Mouse (Mus musculus) kidney, postnatal 4 days (tissue): ENCODE measurements at regions not wholly inside any gene's neighbourhood (a gene's known extent, or its start where the extent isn't known, plus 50 kb on each side); places are given as distances from the start of the nearest gene placed in this dataset.

ENCODE experiments used
- DNase-seq, 2 experiments: peaks; one replicate each; pipeline ENCODE4 v3.0.0; 2021; ENCODE audit warnings: mixed read lengths in 2 of 2

- no peak for DNase-seq
Measured at GRCm38 (mm10) chr2:169122887-169123286, 167.5 kb upstream of the Zfp64 start.

- DNase-seq = no peak
Measured at GRCm38 (mm10) chr2:169116841-169117240, 161.5 kb upstream of the Zfp64 start.

- DNase-seq = peak in 1 of 2 experiments; percentile 28
Measured at GRCm38 (mm10) chr2:169109044-169109443, 153.7 kb upstream of the Zfp64 start.

GRCm38 (mm10) chr2:169108037-169108436 is 152.7 kb upstream of the Zfp64 start:
- peak; percentile 75 for DNase-seq

GRCm38 (mm10) chr2:169101506-169102261 is 146.3 kb upstream of the Zfp64 start:
- DNase-seq = peak in 1 of 2 experiments; percentile 42

GRCm38 (mm10) chr2:169100516-169100915 is 145.1 kb upstream of the Zfp64 start:
- DNase-seq = peak in 1 of 2 experiments; percentile 37

- no peak for DNase-seq
Measured at GRCm38 (mm10) chr2:169099678-169100077, 144.3 kb upstream of the Zfp64 start.

- DNase-seq = peak; percentile 20 to 40
Measured at GRCm38 (mm10) chr2:169098591-169098990, 143.2 kb upstream of the Zfp64 start.

GRCm38 (mm10) chr2:169094011-169094754 is 138.8 kb upstream of the Zfp64 start:
- DNase-seq = no peak

- DNase-seq = no peak
Measured at GRCm38 (mm10) chr2:169090256-169090655, 134.9 kb upstream of the Zfp64 start.

- peak; percentile 29 to 44 for DNase-seq
Measured at GRCm38 (mm10) chr2:169088870-169089484, 133.6 kb upstream of the Zfp64 start.

- peak; percentile 25 for DNase-seq
Measured at GRCm38 (mm10) chr2:169088301-169088700, 132.9 kb upstream of the Zfp64 start.

- no peak for DNase-seq
Measured at GRCm38 (mm10) chr2:169071267-169071666, 115.9 kb upstream of the Zfp64 start.

GRCm38 (mm10) chr2:169065166-169065698 is 109.8 kb upstream of the Zfp64 start:
- no peak for DNase-seq

- peak; percentile 87 to 90 for DNase-seq
Measured at GRCm38 (mm10) chr2:169061520-169061919, 106.1 kb upstream of the Zfp64 start.

GRCm38 (mm10) chr2:169060495-169060894 is 105.1 kb upstream of the Zfp64 start:
- DNase-seq = peak; percentile 8 to 16

- no peak for DNase-seq
Measured at GRCm38 (mm10) chr2:169057831-169058230, 102.4 kb upstream of the Zfp64 start.

- no peak for DNase-seq
Measured at GRCm38 (mm10) chr2:169049947-169050346, 94.6 kb upstream of the Zfp64 start.

GRCm38 (mm10) chr2:169041748-169042147 is 86.4 kb upstream of the Zfp64 start:
- DNase-seq = no peak

GRCm38 (mm10) chr2:169037975-169038374 is 82.6 kb upstream of the Zfp64 start:
- DNase-seq = no peak

- DNase-seq = no peak
Measured at GRCm38 (mm10) chr2:169037519-169037918, 82.1 kb upstream of the Zfp64 start.

GRCm38 (mm10) chr2:169035315-169035714 is 79.9 kb upstream of the Zfp64 start:
- peak; percentile 54 for DNase-seq

- no peak for DNase-seq
Measured at GRCm38 (mm10) chr2:169033997-169034396, 78.6 kb upstream of the Zfp64 start.
